Mouse (Mus musculus): ENCODE data around the gene Spata25.

- no peak for TF ChIP-seq POLR2A (IDR thresholded peaks at IDR 0.05; ENCODE audit: borderline replicate concordance, insufficient read depth, low read length)
- TF ChIP-seq CTCF (IDR thresholded peaks at IDR 0.05; ENCODE audit: borderline replicate concordance, insufficient read depth, low read depth, low read length): no peak
Measured at GRCm38 (mm10) chr2:164803201-164803920, 25.0 kb downstream of the Spata25 start.

Measured in cerebellum, adult 2 months (tissue).